Mouse (Mus musculus) thymus, postnatal 25 days (tissue): Measurements from ENCODE around the gene Mdfi.
"Not testable (repeated sequence)": the region's sequence is repeated elsewhere in the genome, so short reads cannot be mapped to it uniquely, and the experiment has no call there.

Source experiments
- DNase-seq: peaks from one replicate; pipeline ENCODE4 v3.0.0; 2022

Mdfi gene

GRCm38 (mm10) chr17:47834482-47834767 is at the start of gene Mdfi:
Mdfi (minus strand) TSS chr17:47834691.
- no peak for DNase-seq

GRCm38 (mm10) chr17:47883099-47883498 is 48.6 kb upstream of the Mdfi start:
- DNase-seq: peak; percentile 33

GRCm38 (mm10) chr17:47881330-47881729 is 46.8 kb upstream of the Mdfi start:
- no peak for DNase-seq

- DNase-seq: no peak
Measured at GRCm38 (mm10) chr17:47879207-47879606, 44.7 kb upstream of the Mdfi start.

GRCm38 (mm10) chr17:47878378-47879089 is 44.0 kb upstream of the Mdfi start:
- DNase-seq: no peak

GRCm38 (mm10) chr17:47877715-47878377 is 43.4 kb upstream of the Mdfi start:
- no peak for DNase-seq

- no peak for DNase-seq
Measured at GRCm38 (mm10) chr17:47876776-47877714, 42.6 kb upstream of the Mdfi start.

- DNase-seq: peak; percentile 93
Measured at GRCm38 (mm10) chr17:47873341-47873791, 38.9 kb upstream of the Mdfi start.

- no peak for DNase-seq
Measured at GRCm38 (mm10) chr17:47872311-47873011, 38.0 kb upstream of the Mdfi start.

- no peak for DNase-seq
Measured at GRCm38 (mm10) chr17:47869874-47870273, 35.4 kb upstream of the Mdfi start.

GRCm38 (mm10) chr17:47866037-47866436 is 31.5 kb upstream of the Mdfi start:
- no peak for DNase-seq

GRCm38 (mm10) chr17:47864496-47864895 is 30.0 kb upstream of the Mdfi start:
- DNase-seq: peak; percentile 88

GRCm38 (mm10) chr17:47863437-47863836 is 28.9 kb upstream of the Mdfi start:
- no peak for DNase-seq

GRCm38 (mm10) chr17:47863023-47863422 is 28.5 kb upstream of the Mdfi start:
- no peak for DNase-seq

- no peak for DNase-seq
Measured at GRCm38 (mm10) chr17:47855544-47855943, 21.1 kb upstream of the Mdfi start.

GRCm38 (mm10) chr17:47854908-47855307 is 20.4 kb upstream of the Mdfi start:
- no peak for DNase-seq

GRCm38 (mm10) chr17:47853760-47854159 is 19.3 kb upstream of the Mdfi start:
- DNase-seq: no peak

GRCm38 (mm10) chr17:47853336-47853735 is 18.8 kb upstream of the Mdfi start:
- DNase-seq: no peak

- not testable (repeated sequence) for DNase-seq
Measured at GRCm38 (mm10) chr17:47851798-47852360, 17.4 kb upstream of the Mdfi start.

- DNase-seq: no peak
Measured at GRCm38 (mm10) chr17:47850639-47851314, 16.3 kb upstream of the Mdfi start.

GRCm38 (mm10) chr17:47850035-47850434 is 15.5 kb upstream of the Mdfi start:
- no peak for DNase-seq

- DNase-seq: no peak
Measured at GRCm38 (mm10) chr17:47847985-47848384, 13.5 kb upstream of the Mdfi start.
